Mouse (Mus musculus) small intestine, adult 2 months (tissue): ENCODE results near the gene Tmem209.

Experiments used
- CTCF ChIP-seq: fragments of 200-500 bp; IDR thresholded peaks from 2 replicates; pipeline ENCODE4 v1.5.1; 2012; ENCODE audit warnings: low read depth, mild to moderate bottlenecking, control low read depth, inconsistent platforms, low read length, moderate library complexity, mixed read lengths; ENCODE audit not compliant: insufficient replicate concordance, insufficient read length; ENCODE audit errors: extremely low read depth
- POLR2A ChIP-seq: fragments of 200-500 bp; IDR thresholded peaks from 2 replicates; pipeline ENCODE4 v1.6.1; 2012; ENCODE audit warnings: low read depth, mild to moderate bottlenecking, control low read depth, inconsistent platforms, low read length, moderate library complexity

DNA sequence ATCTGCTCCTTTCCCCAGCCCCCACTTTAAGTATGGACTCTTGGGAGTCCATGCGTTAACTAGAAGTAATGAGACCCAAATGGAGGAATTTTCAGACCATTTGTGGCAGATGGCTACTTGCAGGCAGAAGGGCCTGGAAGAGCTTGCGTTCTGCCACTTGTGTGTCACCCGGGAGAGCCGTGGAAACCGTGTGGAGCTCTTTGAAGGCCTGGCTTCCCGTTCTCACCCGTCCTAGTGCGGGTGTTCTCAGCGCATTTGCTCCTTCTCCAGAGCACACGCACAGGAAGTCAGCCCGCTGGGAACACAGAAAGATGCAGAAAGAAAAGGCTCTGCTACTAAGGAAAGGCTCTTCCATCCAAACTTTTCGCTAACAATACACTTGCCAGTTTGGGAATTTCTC is 33.5 kb upstream of the Tmem209 start:
- TF ChIP-seq CTCF (no peak), POLR2A (no peak)
